Mouse (Mus musculus) liver, adult 2 months (tissue): ENCODE data around the gene Methig1.

Experiments used
- CTCF ChIP-seq: fragments of 200-500 bp; IDR thresholded peaks from 2 replicates; pipeline ENCODE4 v1.5.1; 2011; ENCODE audit warnings: low read depth, low read length, control low read depth
- POLR2A ChIP-seq: fragments of 200-500 bp; IDR thresholded peaks from 2 replicates; pipeline ENCODE4 v1.6.1; 2011; ENCODE audit warnings: low read length, control low read depth; ENCODE audit not compliant: insufficient read depth; ENCODE audit errors: extremely low read depth

GRCm38 (mm10) chr15:100349496-100349895 lies 3.5 kb upstream of the Methig1 start:
- TF ChIP-seq CTCF (no peak), POLR2A (no peak)
